Mouse (Mus musculus) MEL (cell line): ENCODE measurements around the gene Gstz1. TPM values are rescaled to one million over a fixed set of nuclear protein-coding genes. Genes with fewer than 3 reads are reported as not detected.
"Not testable (repeated sequence)": the region's sequence is repeated elsewhere in the genome, so short reads cannot be mapped to it uniquely, and the experiment has no call there.

Experiments used
- DNase-seq: peaks from one replicate; pipeline ENCODE4 v3.0.0; 2011; ENCODE audit warnings: low read depth, low spot score
- H3K27ac ChIP-seq: 2 replicates; pipeline ENCODE4 v1.5.1; 2012; ENCODE audit warnings: low read depth, mild to moderate bottlenecking, control low read depth, low read length, moderate library complexity; ENCODE audit not compliant: control insufficient read depth
- H3K27me3 ChIP-seq, 2 experiments: fragments of 150-350 bp in 1 of 2; sonication (generic) in 1 of 2; 2 replicates each; pipeline ENCODE4 v1.6.1; 2012; ENCODE audit warnings: low read length in 2 of 2, mild to moderate bottlenecking in 2 of 2, improper control_type of control experiment in 1 of 2, moderate library complexity in 1 of 2; ENCODE audit not compliant: insufficient read depth in 2 of 2, control insufficient read depth in 1 of 2
- H3K36me3 ChIP-seq, 2 experiments: 2 replicates each; pipeline ENCODE4 v1.6.1; 2012 to 2014; ENCODE audit warnings: low read length in 2 of 2, improper control_type of control experiment in 1 of 2, inconsistent platforms in 1 of 2, mild to moderate bottlenecking in 1 of 2; ENCODE audit not compliant: insufficient read depth in 2 of 2, control insufficient read depth in 1 of 2
- H3K4me1 ChIP-seq, 2 experiments: fragments of 150-350 bp in 1 of 2; sonication (generic) in 1 of 2; 2 replicates each; pipeline ENCODE4 v1.6.1; 2012; ENCODE audit warnings: low read length in 2 of 2, improper control_type of control experiment in 1 of 2, mild to moderate bottlenecking in 1 of 2; ENCODE audit not compliant: insufficient read depth in 2 of 2, control insufficient read depth in 1 of 2
- H3K4me3 ChIP-seq, 2 experiments: fragments of 150-350 bp in 1 of 2; sonication (generic) in 1 of 2; 2 replicates each; pipeline ENCODE4 v1.5.1; 2012; ENCODE audit warnings: low read depth in 2 of 2, low read length in 2 of 2, mild to moderate bottlenecking in 2 of 2, moderate library complexity in 2 of 2, control low read depth in 1 of 2, improper control_type of control experiment in 1 of 2; ENCODE audit not compliant: control insufficient read depth in 1 of 2, insufficient read depth in 1 of 2
- H3K79me2 ChIP-seq: 2 replicates; pipeline ENCODE4 v1.6.1; 2012; ENCODE audit warnings: mild to moderate bottlenecking, low read length, moderate library complexity; ENCODE audit not compliant: control insufficient read depth, poor library complexity, insufficient read depth
- H3K9ac ChIP-seq: 2 replicates; pipeline ENCODE4 v1.6.1; 2012; ENCODE audit warnings: low read depth, mild to moderate bottlenecking, control low read depth, low read length, moderate library complexity; ENCODE audit not compliant: control insufficient read depth, poor library complexity, severe bottlenecking
- H3K9me3 ChIP-seq: fragments of 150-350 bp; sonication (generic); replicated peaks from 2 replicates; pipeline ENCODE4 v1.6.1; 2012; ENCODE audit warnings: mild to moderate bottlenecking, low read length, improper control_type of control experiment, moderate library complexity; ENCODE audit not compliant: insufficient read depth
- HCFC1 ChIP-seq: IDR thresholded peaks from 2 replicates; pipeline ENCODE4 v1.6.1; 2012; ENCODE audit warnings: low read depth, mild to moderate bottlenecking, inconsistent platforms, low read length, improper control_type of control experiment, moderate library complexity
- JUND ChIP-seq: IDR thresholded peaks from 2 replicates; pipeline ENCODE4 v1.6.1; 2011; ENCODE audit warnings: low read depth, mild to moderate bottlenecking, improper control_type of control experiment, low read length
- MYB ChIP-seq: IDR thresholded peaks from 2 replicates; pipeline ENCODE4 v1.6.1; 2011; ENCODE audit warnings: mild to moderate bottlenecking, low read depth, low read length, improper control_type of control experiment
- MYC ChIP-seq: IDR thresholded peaks from 2 replicates; pipeline ENCODE4 v1.6.1; 2011; ENCODE audit warnings: low read depth, mild to moderate bottlenecking, low read length, improper control_type of control experiment, moderate library complexity
- NRF1 ChIP-seq: IDR thresholded peaks from 2 replicates; pipeline ENCODE4 v1.6.1; 2014; ENCODE audit warnings: low read depth, mild to moderate bottlenecking, inconsistent platforms, low read length, improper control_type of control experiment, moderate library complexity; ENCODE audit not compliant: poor library complexity, insufficient read depth, severe bottlenecking
- POLR2AphosphoS2 ChIP-seq: IDR thresholded peaks from 2 replicates; pipeline ENCODE4 v1.6.1; 2011; ENCODE audit warnings: low read length, improper control_type of control experiment
- POLR2AphosphoS5 ChIP-seq: IDR thresholded peaks from 2 replicates; pipeline ENCODE4 v1.6.1; 2012; ENCODE audit warnings: low read depth, borderline replicate concordance, mild to moderate bottlenecking, inconsistent platforms, low read length, moderate library complexity, mixed read lengths
- RCOR1 ChIP-seq: IDR thresholded peaks from 2 replicates; pipeline ENCODE4 v1.6.1; 2012; ENCODE audit warnings: low read depth, mild to moderate bottlenecking, inconsistent platforms, low read length, improper control_type of control experiment
- TAL1 ChIP-seq: IDR thresholded peaks from 2 replicates; pipeline ENCODE4 v1.6.1; 2012; ENCODE audit warnings: mild to moderate bottlenecking, inconsistent platforms, low read length, moderate library complexity, mixed read lengths
- TBP ChIP-seq: IDR thresholded peaks from 2 replicates; pipeline ENCODE4 v1.8.0; 2011; ENCODE audit warnings: low read depth, low read length, improper control_type of control experiment
- UBTF ChIP-seq: IDR thresholded peaks from 2 replicates; pipeline ENCODE4 v1.6.1; 2012; ENCODE audit warnings: low read depth, mild to moderate bottlenecking, inconsistent platforms, low read length, improper control_type of control experiment, moderate library complexity, borderline replicate concordance; ENCODE audit not compliant: insufficient read depth
- USF2 ChIP-seq, 2 experiments: IDR thresholded peaks; 2 replicates each; pipeline ENCODE4 v1.6.1; 2011 to 2012; ENCODE audit warnings: improper control_type of control experiment in 2 of 2, low read length in 2 of 2, borderline replicate concordance in 1 of 2, inconsistent platforms in 1 of 2, low read depth in 1 of 2, mild to moderate bottlenecking in 1 of 2; ENCODE audit not compliant: insufficient read depth in 1 of 2
- polyA plus RNA-seq, 2 experiments: library from polyadenylated mRNA; stranded (reverse) in 1 of 2; unstranded in 1 of 2; fragments of >175 nt in 1 of 2; fragments of >200 nt in 1 of 2; gene quantifications; 2 replicates each; pipeline versions ENCODE4 v1.2.1 to v1.2.4; 2012; ENCODE audit warnings: low replicate concordance in 2 of 2, low read depth in 1 of 2; ENCODE audit not compliant: insufficient read length in 2 of 2, insufficient read depth in 1 of 2, missing spikeins in 1 of 2
- total RNA-seq: library from RNA; depleted of rRNA; stranded (reverse); fragments of 300-350 nt; gene quantifications from 2 replicates; pipeline ENCODE4 v1.2.3, GENCODE M21; 2012

Gene Gstz1
- total and polyA plus RNA-seq, 3 experiments = 18.0 to 33.3 TPM; not detected in 1

GRCm38 (mm10) chr12:87147395-87148089, 577 bp downstream of the Gstz1 start, which contains the start of gene Pomt2 (continued):
- no peak for TF ChIP-seq USF2 (IDR thresholded peaks at IDR 0.05; ENCODE audit: borderline replicate concordance in 1 of 2, insufficient read depth in 1 of 2, low read depth in 1 of 2, low read length in 2 of 2)
- TF ChIP-seq TBP = peak; percentile 48; the same call in 1 of the 2 replicates
- no peak for TF ChIP-seq POLR2AphosphoS5
- TF ChIP-seq, all 39 proteins: peak for 16

- H3K4me1 ChIP-seq = peaks cover 0 to 6% of the 10 kb centered on the region in 2 experiments; a peak in 1 of 4 replicates
- H3K9me3 ChIP-seq = no peaks in the 10 kb centered on the region
- H3K4me3 ChIP-seq = peak overlapping the region; percentile 85 to 88
- peak overlapping the region; percentile 92 for H3K9ac ChIP-seq
- H3K79me2 ChIP-seq = peaks cover 4% of the 10 kb centered on the region
- DNase-seq = no peak
- TF ChIP-seq NRF1 (no peak), TAL1 (no peak), JUND (no peak), UBTF (no peak), USF2 (IDR thresholded peaks at IDR 0.05; ENCODE audit: borderline replicate concordance in 1 of 2, insufficient read depth in 1 of 2, low read depth in 1 of 2, low read length in 2 of 2) (no peak), POLR2AphosphoS2 (no peak)
- peak overlapping the region; percentile 67 for H3K27ac ChIP-seq
- H3K36me3 ChIP-seq = peaks cover 0 to 9% of the 10 kb centered on the region in 2 experiments; a peak in 2 of 4 replicates
- no peaks in the 10 kb centered on the region for H3K27me3 ChIP-seq
Measured at GRCm38 (mm10) chr12:87148136-87148535, 1.2 kb downstream of the Gstz1 start.

DNA sequence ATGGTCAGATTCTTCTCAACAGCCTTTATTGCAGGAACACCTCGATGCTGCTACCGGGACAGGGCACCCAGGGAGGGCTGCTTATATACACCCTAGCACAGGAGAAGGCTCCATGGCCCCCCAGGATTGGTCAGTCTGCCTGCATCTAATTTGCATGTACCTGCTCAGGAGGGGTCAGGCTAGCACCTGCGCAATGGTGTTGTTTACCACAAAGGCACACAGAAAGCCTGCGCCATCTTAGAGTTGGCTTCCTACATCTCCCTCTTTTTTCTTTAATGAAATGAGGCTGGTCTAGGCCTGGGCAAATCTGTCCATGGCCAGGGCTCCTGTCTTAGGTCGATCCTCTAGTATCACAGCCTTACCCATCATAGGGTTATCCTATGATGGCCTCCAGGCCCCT, 2.5 kb downstream of the Gstz1 start:
- TF ChIP-seq RCOR1 = no peak
- no peak for TF ChIP-seq TAL1
- no peak for TF ChIP-seq MYB
- TF ChIP-seq HCFC1 = no peak
- no peak for TF ChIP-seq MYC
- TF ChIP-seq POLR2AphosphoS2 = no peak
- TF ChIP-seq NRF1 = no peak
- H3K27me3 ChIP-seq = no peaks in the 10 kb centered on the region
- peaks cover 4% of the 10 kb centered on the region for H3K79me2 ChIP-seq
- no peak overlapping the region for H3K27ac ChIP-seq
- no peak overlapping the region for H3K9ac ChIP-seq
- no peak for DNase-seq
- no peaks in the 10 kb centered on the region for H3K9me3 ChIP-seq
- H3K4me1 ChIP-seq = peaks cover 0 to 6% of the 10 kb centered on the region in 2 experiments; a peak in 1 of 4 replicates
- H3K36me3 ChIP-seq = peaks cover 0 to 9% of the 10 kb centered on the region in 2 experiments; a peak in 2 of 4 replicates
- no peak overlapping the region for H3K4me3 ChIP-seq

GRCm38 (mm10) chr12:87154448-87154847, 7.5 kb downstream of the Gstz1 start:
- not testable (repeated sequence) for H3K79me2 ChIP-seq, DNase-seq, H3K27me3 ChIP-seq, H3K4me3 ChIP-seq, H3K4me1 ChIP-seq, H3K9me3 ChIP-seq, H3K36me3 ChIP-seq, H3K27ac ChIP-seq, H3K9ac ChIP-seq
